Mouse (Mus musculus) forebrain, embryonic 13.5 days (tissue): ENCODE results near the gene Utp14a. TPM values are rescaled to one million over a fixed set of nuclear protein-coding genes. Genes with fewer than 3 reads are reported as not detected.

Source experiments
- ATAC-seq: fragments of 200-750 bp; cut with Nextera tagmentation; 2 replicates; pipeline ENCODE4 v1.8.0; 2017
- H3K27ac ChIP-seq: fragments of 300-500 bp; sonication (generic); 2 replicates; pipeline ENCODE4 v1.5.1; 2015; ENCODE audit warnings: inconsistent platforms, mild to moderate bottlenecking, moderate library complexity
- H3K27me3 ChIP-seq: fragments of 300-500 bp; sonication (generic); 2 replicates; pipeline ENCODE4 v1.6.1; 2015; ENCODE audit warnings: mild to moderate bottlenecking, inconsistent platforms
- H3K36me3 ChIP-seq: fragments of 300-500 bp; sonication (generic); 2 replicates; pipeline ENCODE4 v1.6.1; 2015; ENCODE audit warnings: mild to moderate bottlenecking, inconsistent platforms; ENCODE audit not compliant: poor library complexity, severe bottlenecking
- H3K4me1 ChIP-seq: fragments of 300-500 bp; sonication (generic); 2 replicates; pipeline ENCODE4 v1.6.1; 2015; ENCODE audit warnings: inconsistent platforms
- H3K4me2 ChIP-seq: fragments of 300-500 bp; sonication (generic); 2 replicates; pipeline ENCODE4 v1.6.1; 2015; ENCODE audit warnings: inconsistent platforms, mild to moderate bottlenecking, moderate library complexity
- H3K4me3 ChIP-seq: fragments of 300-500 bp; sonication (generic); 2 replicates; pipeline ENCODE4 v1.5.1; 2015; ENCODE audit warnings: mild to moderate bottlenecking, inconsistent platforms
- H3K9ac ChIP-seq: fragments of 300-500 bp; sonication (generic); 2 replicates; pipeline ENCODE4 v1.6.1; 2015; ENCODE audit warnings: mild to moderate bottlenecking, inconsistent platforms
- H3K9me3 ChIP-seq: fragments of 300-500 bp; sonication (generic); replicated peaks from 2 replicates; pipeline ENCODE4 v1.6.1; 2016; ENCODE audit warnings: inconsistent platforms
- WGBS: fragments of 180-500 bp; shearing (Covaris S2); methylation state at CpG from one replicate; pipeline ENCODE4 v1.1.7; 2015; 5-methylcytosine and 5-hydroxymethylcytosine counted together
- polyA plus RNA-seq: library from polyadenylated mRNA; unstranded; fragments of >200 nt; fragmentation: Nextera tagmentation; extraction: Ambion mirVana; gene quantifications from 2 replicates; pipeline ENCODE4 v1.2.1, GENCODE M21; 2015

Utp14a gene
- polyA plus RNA-seq, 1 experiment from 2014 or later, result 23.6 TPM

- Histone ChIP-seq H3K9me3 (no peaks in the 10 kb centered on the region), H3K27me3 (peaks cover 15% of the 10 kb centered on the region), H3K9ac (no peak overlapping the region), H3K4me2 (no peak overlapping the region), H3K4me1 (0 out of 2 replicates have a peak, but pooled peaks cover 6% of the 10 kb centered on the region), H3K27ac (no peak overlapping the region), H3K36me3 (no peaks in the 10 kb centered on the region), H3K4me3 (no peak overlapping the region)
- 58% methylated on average over 3 of the region's 3 CpGs for WGBS
- ATAC-seq, result no peak
Observed at GRCm38 (mm10) chrX:48317444-48317843, 60.8 kb downstream of the Utp14a start.

- Histone ChIP-seq H3K27ac (no peak overlapping the region), H3K36me3 (no peaks in the 10 kb centered on the region), H3K4me2 (no peak overlapping the region), H3K9ac (no peak overlapping the region), H3K4me3 (no peak overlapping the region), H3K27me3 (peaks cover 15% of the 10 kb centered on the region), H3K9me3 (no peaks in the 10 kb centered on the region), H3K4me1 (0 out of 2 replicates have a peak, but pooled peaks cover 6% of the 10 kb centered on the region)
- 21% methylated on average over 9 of the region's 9 CpGs for WGBS
- ATAC-seq, result no peak
Observed at GRCm38 (mm10) chrX:48318194-48318593, 61.5 kb downstream of the Utp14a start.

Other genes with a start within 250 kb of the Utp14a start
- gene Apln, start 222.0 kb upstream of the Utp14a start, polyA plus RNA-seq, result 4.9 and 5.0 TPM in 2 replicates
- 0.57 and 0.64 TPM in 2 replicates for gene Xpnpep2, start 148.1 kb upstream of the Utp14a start, polyA plus RNA-seq
- 0.71 and 0.72 TPM in 2 replicates for gene Sash3, start 110.4 kb upstream of the Utp14a start, polyA plus RNA-seq
- 6.8 and 8.2 TPM in 2 replicates for gene Zdhhc9, start 48.0 kb upstream of the Utp14a start, polyA plus RNA-seq
- 6.5 and 6.6 TPM in 2 replicates for gene Bcorl1, start 84.5 kb downstream of the Utp14a start, polyA plus RNA-seq
- gene Elf4, start 206.3 kb downstream of the Utp14a start, polyA plus RNA-seq, result 0.43 and 0.72 TPM in 2 replicates